Mouse (Mus musculus) megakaryocyte-erythroid progenitor cell, adult 5-6 weeks (primary cell): ENCODE measurements around the gene Hoxb7. TPM values are rescaled to one million over a fixed set of nuclear protein-coding genes. Genes with fewer than 3 reads are reported as not detected.

ENCODE experiments used
- ATAC-seq: replicated peaks from 2 replicates; pipeline ENCODE4 v1.8.0; 2016; ENCODE audit warnings: mild to moderate bottlenecking, inconsistent platforms; ENCODE audit not compliant: severe bottlenecking, poor library complexity, low FRiP score, low TSS enrichment
- total RNA-seq, 2 experiments: library from RNA; stranded (forward) in 1 of 2; stranded (reverse) in 1 of 2; fragments of 200-1000, 215-1000 nt in 1 of 2; fragments of >200 nt in 1 of 2; fragmentation: Nextera tagmentation in 1 of 2; gene quantifications; 2 replicates each; pipeline ENCODE4 v1.2.3; 2014 to 2017

The Hoxb7 gene
- total RNA-seq, 2 experiments from 2014 or later: not detected

DNA sequence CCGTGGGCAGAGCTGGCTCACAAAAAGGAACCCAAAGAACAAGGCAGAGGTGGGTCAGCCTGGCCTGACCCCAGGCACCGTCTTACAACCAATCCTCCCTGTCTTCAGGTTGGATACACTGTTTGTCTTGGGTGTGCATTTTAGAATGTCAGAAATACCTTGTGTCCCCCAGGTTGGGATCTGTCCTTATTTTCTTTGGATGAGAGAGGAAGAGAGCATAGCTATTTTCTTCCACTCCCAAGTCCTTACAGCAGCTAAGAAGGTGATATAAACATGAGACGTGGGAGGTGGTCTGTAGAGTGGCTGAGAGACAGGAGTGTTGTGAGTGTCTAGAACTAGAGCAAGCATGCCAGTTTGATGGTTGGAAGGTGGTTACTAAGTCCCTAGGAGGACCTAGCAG lies 11.0 kb downstream of the Hoxb7 start:
- no peak for ATAC-seq

DNA sequence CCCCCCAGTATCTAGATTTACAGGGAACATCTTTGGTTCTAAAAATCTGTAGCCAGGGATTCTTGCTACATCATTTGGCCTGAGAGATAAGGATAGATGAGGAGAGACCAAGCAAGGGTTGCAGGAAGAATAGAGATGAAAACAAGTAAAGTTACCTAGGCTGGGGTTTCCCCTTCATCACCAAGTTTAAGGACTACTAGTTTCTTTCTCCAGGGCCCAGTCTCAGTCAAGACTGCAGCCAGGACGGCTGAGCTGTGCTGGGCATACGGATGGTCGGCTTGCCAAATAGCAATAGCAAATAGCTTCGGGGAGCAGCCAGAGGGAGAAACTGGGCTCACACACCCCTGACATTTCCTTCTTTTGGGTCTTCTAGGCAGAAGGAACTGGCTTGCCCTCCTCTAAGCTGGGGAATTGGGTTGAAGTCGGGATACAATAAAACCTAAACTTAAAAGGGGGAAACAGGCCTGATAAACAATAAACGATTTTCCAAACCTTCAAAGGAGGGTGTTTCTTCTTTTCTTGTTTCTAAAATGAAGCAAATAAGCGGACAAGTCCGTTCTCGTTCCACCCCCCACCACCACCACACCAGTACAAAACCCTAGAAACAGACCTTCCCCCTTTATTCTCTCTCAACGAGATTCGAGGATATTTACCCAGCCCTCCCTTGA lies 11.7 kb downstream of the Hoxb7 start:
- ATAC-seq: no peak

DNA sequence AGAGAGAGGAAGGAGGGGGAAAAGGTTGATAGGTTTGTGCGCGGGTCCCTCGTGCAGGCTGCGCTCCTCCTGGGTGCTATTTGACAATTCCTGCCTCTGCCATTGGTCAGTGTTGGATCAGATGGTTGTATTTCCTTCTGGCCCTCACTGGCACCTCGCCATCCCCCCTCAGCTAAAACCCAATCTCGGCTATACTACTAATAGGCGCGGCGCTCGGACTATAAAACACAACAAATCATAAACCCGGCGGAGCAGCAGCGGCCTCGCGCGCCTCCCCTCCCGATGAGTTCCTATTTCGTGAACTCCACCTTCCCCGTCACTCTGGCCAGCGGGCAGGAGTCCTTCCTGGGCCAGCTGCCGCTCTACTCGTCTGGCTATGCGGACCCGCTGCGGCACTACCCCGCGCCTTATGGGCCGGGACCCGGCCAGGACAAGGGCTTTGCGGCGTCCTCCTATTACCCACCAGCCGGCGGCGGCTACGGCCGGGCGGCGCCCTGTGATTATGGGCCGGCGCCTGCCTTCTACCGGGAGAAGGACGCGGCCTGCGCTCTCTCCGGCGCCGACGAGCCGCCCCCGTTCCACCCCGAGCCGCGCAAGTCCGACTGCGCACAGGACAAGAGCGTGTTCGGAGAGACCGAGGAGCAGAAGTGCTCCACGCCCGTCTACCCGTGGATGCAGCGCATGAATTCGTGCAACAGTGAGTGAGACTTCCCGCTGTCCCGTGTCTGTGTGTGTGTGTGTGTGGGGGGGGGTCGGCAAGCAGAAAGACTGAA lies 12.7 kb downstream of the Hoxb7 start:
- ATAC-seq: no peak

DNA sequence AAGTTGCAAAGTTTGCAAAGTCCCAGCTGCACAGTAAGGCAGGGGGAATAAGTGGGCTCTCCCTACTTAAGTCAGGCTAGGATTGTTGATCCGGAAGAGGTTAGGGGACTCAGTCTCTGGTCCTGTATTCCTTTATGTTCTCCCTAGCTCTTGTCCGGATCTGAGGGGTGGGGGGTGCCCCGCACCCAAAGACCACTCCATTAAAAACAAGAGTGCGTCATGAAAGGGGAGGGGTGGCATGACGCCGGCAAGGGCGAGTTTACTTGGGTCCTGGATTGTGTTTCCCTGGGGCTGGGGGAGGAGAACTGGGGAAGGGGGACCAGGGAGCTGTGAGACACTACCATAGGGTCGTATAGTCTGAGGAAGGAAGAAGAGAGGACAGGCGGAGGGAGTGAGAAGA lies 13.4 kb downstream of the Hoxb7 start:
- ATAC-seq: no peak

DNA sequence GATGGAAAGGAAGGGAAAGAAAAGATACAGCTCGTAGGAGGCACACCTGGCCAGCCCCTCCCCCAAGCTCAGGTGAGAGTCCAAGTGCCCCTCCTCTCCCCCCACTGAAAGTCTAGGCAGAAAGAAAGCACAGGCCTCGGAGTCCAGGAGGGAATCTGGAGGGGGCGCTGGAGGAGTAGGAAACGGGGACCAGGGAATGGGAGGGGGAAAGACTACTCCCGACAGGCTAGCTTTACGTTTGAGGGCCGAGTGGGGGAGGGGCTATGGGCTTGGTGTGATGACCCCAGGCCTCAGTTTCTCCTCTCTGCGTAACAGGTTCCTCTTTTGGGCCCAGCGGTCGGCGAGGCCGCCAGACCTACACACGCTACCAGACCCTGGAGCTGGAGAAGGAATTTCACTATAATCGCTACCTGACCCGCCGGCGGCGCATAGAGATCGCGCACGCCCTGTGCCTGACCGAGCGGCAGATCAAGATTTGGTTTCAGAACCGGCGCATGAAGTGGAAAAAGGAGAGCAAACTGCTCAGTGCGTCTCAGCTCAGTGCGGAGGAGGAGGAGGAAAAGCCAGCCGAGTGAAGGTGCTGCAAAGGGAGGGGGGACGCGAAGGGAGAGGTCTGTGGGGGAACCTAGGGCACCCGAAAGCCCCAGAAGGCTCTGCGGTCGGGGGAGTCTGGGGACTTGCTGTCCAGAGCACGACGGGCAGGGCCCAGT lies 14.1 kb downstream of the Hoxb7 start:
- ATAC-seq: no peak

DNA sequence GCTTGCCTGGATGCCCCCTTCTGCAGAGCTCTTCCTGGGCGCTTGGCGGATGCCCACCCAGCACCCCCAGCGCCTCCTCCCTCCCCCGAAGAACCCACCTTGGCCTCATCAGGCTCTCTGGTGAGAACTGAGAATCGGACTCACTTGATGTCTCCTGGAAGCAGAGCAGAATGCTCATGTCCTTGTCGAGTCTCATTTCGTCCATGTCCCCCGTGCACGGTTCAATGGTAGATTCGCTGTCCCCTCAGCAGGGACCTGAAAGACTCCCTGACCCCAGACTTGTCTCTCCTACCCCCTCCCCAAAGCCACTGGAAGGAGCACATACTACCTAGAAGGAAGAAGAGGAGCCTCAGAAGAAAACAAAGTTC lies 14.6 kb downstream of the Hoxb7 start:
- ATAC-seq: no peak

DNA sequence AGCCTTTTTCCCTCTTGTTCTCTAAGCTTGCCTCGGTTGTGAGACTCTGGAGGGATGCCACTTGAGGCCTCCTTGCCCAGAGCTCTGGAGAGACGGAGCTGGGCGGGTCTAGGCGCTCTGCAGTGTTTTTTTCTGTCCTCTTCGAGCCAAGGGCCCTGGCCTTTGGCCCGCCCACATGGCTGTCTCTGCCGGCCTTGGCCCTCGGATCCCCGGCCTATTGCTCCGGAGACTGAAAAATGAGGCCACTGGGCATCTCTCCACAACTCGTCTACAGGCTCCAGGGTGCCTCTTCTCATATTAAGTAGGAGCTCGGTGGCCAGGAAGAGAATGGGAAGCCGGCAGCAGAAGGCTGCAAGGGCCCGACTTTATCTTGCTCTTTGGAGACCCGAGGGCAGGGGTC lies 15.4 kb downstream of the Hoxb7 start:
- no peak for ATAC-seq

DNA sequence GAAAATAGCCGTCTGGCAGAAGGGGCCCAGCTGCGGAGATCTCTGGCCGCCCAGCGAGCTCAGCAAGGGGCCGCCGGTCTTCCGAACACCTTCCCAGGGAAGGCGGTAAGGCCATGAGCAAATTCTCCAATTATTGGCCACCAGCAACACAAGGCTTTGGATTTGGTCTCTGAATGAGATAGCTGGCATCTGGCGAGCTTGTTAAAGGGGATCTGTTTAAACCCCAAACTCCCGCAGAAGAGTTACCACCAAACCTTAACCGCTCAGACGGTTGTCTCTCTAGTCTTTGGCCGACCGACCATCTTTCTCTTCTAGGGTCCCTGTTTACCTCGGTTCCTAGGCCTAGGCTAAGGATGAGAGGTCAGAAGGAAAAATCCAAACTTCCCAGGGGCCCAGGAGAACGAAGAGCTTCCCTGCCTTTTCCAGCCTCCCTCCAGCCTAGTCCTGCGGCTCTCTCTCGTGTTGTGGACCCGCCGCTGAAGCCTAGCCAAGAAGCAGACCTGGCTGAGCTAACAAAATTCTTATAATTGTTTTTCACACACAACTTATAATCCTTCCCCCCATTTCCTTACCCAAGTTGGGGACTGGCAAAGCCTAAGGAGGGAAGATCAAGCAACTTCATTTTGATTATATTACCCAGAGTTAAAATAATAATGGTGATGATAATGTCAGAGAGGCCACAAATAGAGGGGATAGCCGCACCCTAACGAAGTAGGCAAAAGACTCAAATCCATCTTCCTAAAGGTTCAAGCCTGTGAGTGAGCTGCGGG lies 16.1 kb downstream of the Hoxb7 start:
- ATAC-seq: no peak

DNA sequence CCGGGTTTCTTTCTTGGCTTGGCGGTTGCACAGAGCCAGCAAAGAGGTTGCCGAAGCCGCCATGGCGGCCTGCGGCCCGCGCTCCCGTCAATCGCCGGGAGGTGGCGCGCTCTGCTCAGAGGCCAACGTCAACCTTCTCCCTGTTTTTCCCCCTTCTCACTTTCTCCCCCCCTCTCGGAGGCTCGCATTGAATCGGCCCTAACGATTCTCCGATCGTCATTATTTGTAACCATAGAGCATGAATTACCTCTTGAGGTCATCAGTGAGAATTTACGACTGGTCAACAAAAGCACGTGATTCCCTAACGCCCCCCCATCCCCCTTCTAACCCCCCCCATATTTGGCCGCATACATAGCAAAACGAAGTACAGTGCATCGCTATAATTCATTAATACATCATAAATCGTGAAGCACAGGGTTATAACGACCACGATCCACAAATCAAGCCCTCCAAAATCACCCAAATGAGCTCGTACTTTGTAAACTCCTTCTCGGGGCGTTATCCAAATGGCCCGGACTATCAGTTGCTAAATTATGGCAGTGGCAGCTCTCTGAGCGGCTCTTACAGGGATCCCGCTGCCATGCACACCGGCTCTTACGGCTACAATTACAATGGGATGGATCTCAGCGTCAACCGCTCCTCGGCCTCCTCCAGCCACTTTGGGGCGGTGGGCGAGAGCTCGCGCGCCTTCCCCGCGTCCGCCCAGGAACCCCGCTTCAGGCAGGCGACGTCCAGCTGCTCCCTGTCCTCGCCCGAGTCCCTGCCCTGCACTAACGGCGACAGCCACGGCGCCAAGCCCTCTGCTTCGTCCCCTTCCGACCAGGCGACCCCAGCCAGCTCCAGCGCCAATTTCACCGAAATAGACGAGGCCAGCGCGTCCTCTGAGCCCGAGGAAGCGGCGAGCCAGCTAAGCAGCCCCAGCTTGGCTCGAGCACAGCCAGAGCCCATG lies 17.0 kb downstream of the Hoxb7 start, which contains the start of gene Hoxb5:
Gene Hoxb5 (plus strand): TSS at position 186 of the 949 bp plus-strand sequence.
- ATAC-seq: peak; percentile 59; the same call in 1 of the 2 replicates

DNA sequence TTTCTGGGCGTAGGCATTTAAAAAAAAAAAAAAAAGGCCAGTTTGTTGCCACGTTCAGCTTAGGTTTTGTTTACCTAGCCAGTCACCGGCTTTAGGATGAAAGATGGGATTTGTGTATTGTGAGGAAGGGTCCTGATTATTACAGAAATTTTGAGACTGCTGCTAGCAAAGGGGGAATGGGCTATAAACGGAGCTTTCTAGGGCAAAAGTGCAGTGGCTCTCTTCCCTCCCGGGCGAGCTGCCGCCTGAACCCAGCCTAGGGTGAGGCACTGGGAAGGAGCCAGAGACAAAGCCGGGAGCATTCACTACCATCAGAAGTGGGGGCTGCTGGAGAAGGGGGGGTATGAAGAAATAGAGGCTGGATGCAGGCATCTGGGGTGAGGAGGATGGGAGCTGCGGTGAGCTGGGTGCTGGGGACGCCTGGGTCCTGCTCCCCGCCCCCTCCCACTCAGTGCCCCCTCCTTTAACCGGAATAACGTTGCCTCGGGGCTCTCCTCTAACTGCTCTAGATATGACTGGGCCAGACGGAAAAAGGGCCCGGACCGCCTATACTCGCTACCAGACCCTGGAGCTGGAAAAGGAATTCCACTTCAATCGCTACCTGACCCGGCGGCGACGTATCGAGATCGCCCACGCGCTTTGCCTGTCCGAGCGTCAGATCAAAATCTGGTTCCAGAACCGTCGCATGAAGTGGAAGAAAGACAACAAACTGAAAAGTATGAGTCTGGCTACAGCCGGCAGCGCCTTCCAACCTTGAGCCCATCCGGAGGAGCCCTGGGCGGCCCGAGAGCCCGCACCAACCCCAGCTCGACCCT lies 18.2 kb downstream of the Hoxb7 start:
- ATAC-seq: no peak

DNA sequence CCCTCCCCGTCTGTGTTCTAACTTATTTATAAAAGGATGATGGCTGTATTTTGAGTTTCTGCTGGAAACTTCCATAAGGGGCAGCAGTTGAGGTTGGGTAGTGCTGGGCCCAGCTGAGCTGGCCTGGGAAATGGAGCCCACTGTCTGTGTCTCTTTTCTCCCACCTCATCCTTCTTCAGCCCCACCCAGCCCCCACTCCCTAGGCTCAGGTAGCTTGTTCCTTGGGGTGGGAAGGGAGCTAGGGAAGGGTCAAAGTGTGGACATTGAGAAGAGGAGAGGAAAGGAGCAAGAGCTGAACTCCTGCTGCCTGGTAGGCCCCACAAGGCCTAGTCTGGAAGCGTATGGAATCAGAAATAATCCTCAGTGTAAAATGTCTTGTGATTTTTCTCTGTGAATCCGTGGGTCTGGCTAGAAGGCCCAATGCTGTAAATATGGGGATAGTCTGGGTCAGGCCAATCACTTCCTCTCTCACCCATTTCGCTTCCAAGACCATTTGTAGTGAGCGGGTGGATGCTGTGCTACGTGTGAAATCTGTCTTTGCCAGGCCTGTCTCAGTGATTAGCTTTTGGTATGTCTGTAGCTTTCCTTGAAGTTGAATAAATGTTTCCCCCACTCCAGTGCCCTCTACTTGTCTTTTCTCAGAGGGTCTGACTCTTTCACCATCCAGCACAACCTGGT lies 19.2 kb downstream of the Hoxb7 start:
- ATAC-seq: no peak

DNA sequence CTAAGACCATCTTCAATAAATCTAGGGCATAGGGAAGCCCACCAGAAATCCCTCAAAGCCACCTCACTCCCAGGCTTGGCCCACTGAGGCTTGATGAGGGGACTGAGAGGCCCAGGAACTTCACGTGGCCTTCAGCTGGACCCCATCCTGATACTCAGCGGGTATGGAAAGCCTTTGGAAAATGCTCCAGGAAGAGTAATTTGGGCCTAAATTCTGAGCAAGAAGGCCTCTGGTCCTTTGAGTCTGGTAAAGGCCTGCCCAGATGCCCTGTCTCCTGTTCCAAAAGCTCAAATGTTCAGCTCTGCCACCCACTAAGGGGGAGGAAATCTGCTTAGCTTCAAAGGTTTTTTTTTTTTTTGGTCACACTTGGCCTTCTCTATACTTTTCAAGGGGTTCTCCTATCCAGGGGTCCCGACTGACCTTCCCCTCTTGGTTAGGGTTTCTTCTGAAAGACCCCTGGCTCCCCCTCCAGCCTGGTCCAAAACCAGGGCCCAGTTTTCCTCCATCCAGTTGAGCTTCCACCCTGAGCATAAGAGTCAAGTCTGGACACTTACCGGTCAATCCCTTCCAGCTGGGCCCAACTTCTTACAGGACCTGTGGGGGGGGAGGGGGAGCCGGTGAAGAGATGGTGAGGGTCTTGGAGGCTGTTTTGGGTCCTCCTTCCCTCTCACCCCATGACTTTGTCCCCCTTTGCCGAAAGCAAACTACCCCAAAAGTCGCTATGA lies 19.9 kb downstream of the Hoxb7 start:
- ATAC-seq: no peak

DNA sequence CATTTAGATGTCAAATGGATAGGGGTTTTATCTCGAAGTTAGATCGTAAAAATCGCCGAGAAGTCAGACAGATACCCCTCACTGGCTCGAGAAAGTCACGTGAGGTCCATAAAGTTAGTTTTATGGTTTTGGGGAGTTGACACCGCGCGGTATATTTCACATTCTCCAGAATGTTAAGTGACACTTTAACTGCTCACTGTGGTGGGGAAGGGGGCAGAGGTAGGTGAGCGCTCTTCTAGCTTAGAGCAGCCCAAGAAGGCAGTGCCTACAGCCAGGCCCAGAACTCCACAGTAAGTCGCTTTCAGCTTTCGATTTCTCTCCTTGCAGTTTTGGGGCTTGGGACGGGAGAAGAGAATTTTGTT lies 20.5 kb downstream of the Hoxb7 start:
- ATAC-seq: no peak

DNA sequence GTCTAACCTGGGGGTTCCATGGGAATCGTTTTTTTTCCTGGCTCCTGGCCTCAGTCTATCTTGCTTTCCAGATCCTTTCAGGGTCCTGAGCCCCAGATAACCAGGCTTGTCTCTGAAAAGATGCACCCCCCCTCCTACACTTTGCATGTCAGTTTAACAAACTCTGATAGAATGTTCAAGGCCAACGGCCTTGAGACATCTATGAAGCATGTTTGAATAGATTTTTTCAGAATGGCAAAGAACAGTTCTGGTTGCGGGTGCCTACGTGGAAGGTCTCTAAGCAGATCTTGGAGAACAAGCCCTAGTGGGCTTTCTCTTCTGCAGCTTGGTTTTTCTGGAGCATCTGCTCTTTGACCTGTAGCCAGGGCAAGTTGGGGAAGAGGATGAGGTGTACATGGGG lies 22.3 kb downstream of the Hoxb7 start:
- ATAC-seq: no peak

DNA sequence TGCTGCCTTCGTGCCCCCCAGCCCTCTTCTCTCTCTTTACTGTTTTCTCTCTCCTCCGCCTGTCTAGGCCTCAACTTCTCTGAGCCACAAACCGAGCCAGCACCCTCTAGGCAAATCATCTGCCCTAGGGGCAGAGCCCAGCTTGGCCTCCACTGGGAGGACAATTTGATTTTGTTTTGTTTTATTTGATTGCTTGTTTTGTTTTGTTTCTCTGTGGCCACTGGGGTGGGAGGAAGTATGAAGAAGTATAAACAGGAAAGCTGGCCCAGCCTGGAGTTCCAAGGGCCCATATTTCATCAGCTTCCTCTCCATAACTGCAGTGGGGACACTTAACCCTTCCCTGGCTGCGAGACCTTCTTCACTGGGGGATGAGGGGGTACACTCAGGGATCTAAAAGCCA lies 22.9 kb downstream of the Hoxb7 start:
- no peak for ATAC-seq

DNA sequence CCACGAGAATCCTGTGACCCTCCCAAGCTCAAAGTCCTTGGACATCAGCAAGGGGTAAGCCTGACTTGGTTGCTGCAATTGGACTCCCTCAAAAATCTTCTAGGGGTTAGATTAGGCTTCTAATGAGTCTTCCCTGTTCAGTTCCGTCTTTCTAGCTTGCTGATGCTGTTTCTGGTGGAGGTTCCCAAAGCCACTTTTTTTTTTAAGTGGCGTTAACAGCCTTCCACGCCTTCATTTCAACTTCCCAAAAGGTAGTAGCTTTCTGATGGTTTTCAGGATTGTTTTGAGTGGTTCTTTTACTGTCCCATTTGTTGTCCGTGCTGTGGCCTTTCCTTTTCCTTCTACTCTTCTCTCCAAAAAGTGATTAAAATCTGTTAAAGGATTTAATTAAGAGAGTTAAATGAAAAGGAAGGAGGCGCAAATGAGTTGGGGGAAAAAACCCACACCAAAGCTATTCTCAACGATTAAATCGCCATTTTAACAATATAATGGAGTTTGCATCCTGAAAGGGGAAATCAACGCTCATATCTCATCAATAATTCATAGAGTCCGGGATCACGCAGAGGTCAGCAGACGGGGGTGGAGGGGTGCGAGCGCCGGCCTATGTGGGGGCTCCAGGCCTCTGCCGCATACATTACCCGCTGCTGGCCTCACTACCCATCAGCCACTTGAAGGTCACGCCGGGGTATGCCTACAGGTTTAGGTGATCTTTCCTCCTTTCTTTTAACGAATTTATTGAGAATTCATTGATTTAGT lies 23.9 kb downstream of the Hoxb7 start:
- ATAC-seq: no peak
